ENCODE assay signal across 28 mouse cellular contexts in genomic region chr1:82070181-82071109, GRCm38 (mm10).
DNase-seq lines count a peak whose midpoint lies in the region; ATAC-seq and TF ChIP-seq lines count a peak whose summit lies in the region.
"Had no signal": no experiment of that assay in that cellular context is flagged by ENCODE, and none has a peak within 500 bp of the region (broad histone marks: within the 10 kb centered on the region; RNA-seq: fewer than 3 reads in every experiment).

No protein-coding gene starts in this region.

- H3K4me3 ChIP-seq in lung, embryonic 14.5 days (ENCODE audit: low read depth, low read length) = no peak overlapping the region
- H3K4me3 ChIP-seq in forebrain, embryonic 14.5 days (ENCODE audit: low read depth, low read length) = no peak overlapping the region
- no peak overlapping the region for H3K4me3 ChIP-seq in midbrain, embryonic 13.5 days (replicated peaks)
- H3K4me3 ChIP-seq: embryonic facial prominence, embryonic 15.5 days; heart, adult 2 months; heart, embryonic 13.5 days; hindbrain, embryonic 13.5 days; limb, embryonic 13.5 days; liver, embryonic 13.5 days; myocyte; stomach, embryonic 15.5 days had no signal

- 0 out of 2 replicates have a peak overlapping the region, but pooled peaks have one; percentile 2 for H3K4me2 ChIP-seq in lung, embryonic 14.5 days
- no peak overlapping the region for H3K4me2 ChIP-seq in forebrain, embryonic 14.5 days (ENCODE audit: low read length)
- H3K4me2 ChIP-seq in midbrain, embryonic 13.5 days (replicated peaks) = no peak overlapping the region
- H3K4me2 ChIP-seq: embryonic facial prominence, embryonic 15.5 days; heart, embryonic 13.5 days; hindbrain, embryonic 13.5 days; limb, embryonic 13.5 days; liver, embryonic 13.5 days; stomach, embryonic 15.5 days had no signal

- peak overlapping the region; percentile 42 for H3K27ac ChIP-seq in lung, embryonic 14.5 days (ENCODE audit: low read depth)
- no peak overlapping the region for H3K27ac ChIP-seq in forebrain, embryonic 14.5 days (ENCODE audit: low read depth, low read length)
- no peak overlapping the region for H3K27ac ChIP-seq in midbrain, embryonic 13.5 days
- H3K27ac ChIP-seq: embryonic facial prominence, embryonic 15.5 days; heart, adult 2 months; heart, embryonic 13.5 days; hindbrain, embryonic 13.5 days; kidney, postnatal 0 days; limb, embryonic 13.5 days; liver, embryonic 13.5 days; stomach, embryonic 15.5 days had no signal

- peak; percentile 49; the same call in 1 of the 2 replicates for ATAC-seq in lung, embryonic 14.5 days (ENCODE audit: insufficient read depth)
- ATAC-seq in forebrain, embryonic 14.5 days = peak; percentile 68
- peak; percentile 56; the same call in 1 of the 2 replicates for ATAC-seq in midbrain, embryonic 13.5 days
- ATAC-seq: activated CD4-positive, CD25-positive, alpha-beta regulatory T cell, adult 4 months; inflammation-experienced regulatory T-cells, adult 6 months had no signal

- no peak for TF ChIP-seq CTCF in lung, embryonic 14.5 days (IDR thresholded peaks at IDR 0.05; ENCODE audit: low read depth)
- no peak for TF ChIP-seq CTCF in brain, embryonic 14.5 days (IDR thresholded peaks at IDR 0.05; ENCODE audit: borderline replicate concordance, extremely low read depth, insufficient read depth, insufficient read length)

- no peak for TF ChIP-seq POLR2A in brain, embryonic 14.5 days (IDR thresholded peaks at IDR 0.05; ENCODE audit: borderline replicate concordance, extremely low read depth, insufficient read depth, insufficient read length, poor library complexity, severe bottlenecking)

- H3K36me3 ChIP-seq in lung, embryonic 14.5 days (ENCODE audit: insufficient read depth) = no peaks in the 10 kb centered on the region
- no peaks in the 10 kb centered on the region for H3K36me3 ChIP-seq in forebrain, embryonic 14.5 days (ENCODE audit: control insufficient read depth, insufficient read depth, low read length)
- H3K36me3 ChIP-seq in midbrain, embryonic 13.5 days = no peaks in the 10 kb centered on the region
- H3K36me3 ChIP-seq: embryonic facial prominence, embryonic 15.5 days; G1E; heart, embryonic 13.5 days; hindbrain, embryonic 13.5 days; limb, embryonic 13.5 days; liver, embryonic 13.5 days; stomach, embryonic 15.5 days had no signal

- 55% methylated on average over 9 of the region's 9 CpGs for WGBS in lung, embryonic 14.5 days
- WGBS in forebrain, embryonic 14.5 days = 45% methylated on average over 9 of the region's 9 CpGs
- WGBS in midbrain, embryonic 13.5 days = 51% methylated on average over 9 of the region's 9 CpGs

- H3K27me3 ChIP-seq in lung, embryonic 14.5 days (ENCODE audit: insufficient read depth, low read length) = no peaks in the 10 kb centered on the region
- no peaks in the 10 kb centered on the region for H3K27me3 ChIP-seq in forebrain, embryonic 14.5 days (replicated peaks; ENCODE audit: control insufficient read depth, insufficient read depth, low read length)
- no peaks in the 10 kb centered on the region for H3K27me3 ChIP-seq in midbrain, embryonic 13.5 days
- H3K27me3 ChIP-seq: embryonic facial prominence, embryonic 15.5 days; heart, embryonic 13.5 days; hindbrain, embryonic 13.5 days; limb, embryonic 13.5 days; liver, embryonic 13.5 days; stomach, embryonic 15.5 days had no signal

- no peak overlapping the region for H3K9ac ChIP-seq in lung, embryonic 14.5 days
- no peak overlapping the region for H3K9ac ChIP-seq in forebrain, embryonic 14.5 days (ENCODE audit: low read length)
- H3K9ac ChIP-seq in midbrain, embryonic 13.5 days (replicated peaks) = no peak overlapping the region
- H3K9ac ChIP-seq: embryonic facial prominence, embryonic 15.5 days; heart, embryonic 13.5 days; hindbrain, embryonic 13.5 days; limb, embryonic 13.5 days; liver, embryonic 13.5 days; stomach, embryonic 15.5 days had no signal

- DNase-seq in lung, embryonic 14.5 days = peak; percentile 57
- no peak for DNase-seq in lung, adult 18-20 months
- peak; percentile 41 for DNase-seq in brain, embryonic 14.5 days (ENCODE audit: low read depth)
- no peak for DNase-seq in forebrain, embryonic 14.5 days (ENCODE audit: low spot score)
- no peak for DNase-seq in urinary bladder, adult 18-20 months (ENCODE audit: low spot score in 2 of 2)
- no peak for DNase-seq in cerebellum, postnatal 10 days
- DNase-seq in right cerebral cortex, postnatal 25 days = no peak
- DNase-seq: adrenal gland, adult 8-10 months; cerebellum, adult 9-10 months; gastrocnemius, postnatal 25 days; heart, adult 2 months; kidney, adult 2 months; layer of hippocampus, adult 9-11 months; liver, embryonic 13.5 days; lung, postnatal 14 days; right cerebral cortex, postnatal 4 days; thymus, postnatal 25 days had no signal

- H3K9me3 ChIP-seq in lung, embryonic 14.5 days (ENCODE audit: low read depth, low read length) = no peaks in the 10 kb centered on the region
- no peaks in the 10 kb centered on the region for H3K9me3 ChIP-seq in forebrain, embryonic 14.5 days (replicated peaks; ENCODE audit: control insufficient read depth, low read length)
- no peaks in the 10 kb centered on the region for H3K9me3 ChIP-seq in midbrain, embryonic 13.5 days
- H3K9me3 ChIP-seq: embryonic facial prominence, embryonic 15.5 days; heart, embryonic 13.5 days; hindbrain, embryonic 13.5 days; limb, embryonic 13.5 days; liver, embryonic 13.5 days; stomach, embryonic 15.5 days had no signal

- H3K4me1 ChIP-seq in lung, embryonic 14.5 days (ENCODE audit: insufficient read depth) = no peaks in the 10 kb centered on the region
- H3K4me1 ChIP-seq in forebrain, embryonic 14.5 days (ENCODE audit: control insufficient read depth, insufficient read depth, low read length) = no peaks in the 10 kb centered on the region
- H3K4me1 ChIP-seq in midbrain, embryonic 13.5 days (replicated peaks) = peaks cover 4% of the 10 kb centered on the region; the same call in 1 of the 2 replicates
- H3K4me1 ChIP-seq: embryonic facial prominence, embryonic 15.5 days; heart, embryonic 13.5 days; hindbrain, embryonic 13.5 days; limb, embryonic 13.5 days; liver, embryonic 13.5 days; stomach, embryonic 15.5 days had no signal

Comparison
In these comparisons a context has a peak if more than half of its experiments do, and no peak if none do; other contexts are left out.
1. DNase-seq: peak in lung, embryonic 14.5 days (single experiment) and brain, embryonic 14.5 days (single experiment); none in lung, adult 18-20 months (0 of 2), forebrain, embryonic 14.5 days (single experiment), urinary bladder, adult 18-20 months (0 of 2), cerebellum, postnatal 10 days (0 of 2) and right cerebral cortex, postnatal 25 days (single experiment).
2. Peak in every context shown above with its lines, with median percentiles within 50 percentile points of each other: ATAC-seq.